Mouse (Mus musculus) megakaryocyte progenitor cell, adult 5-6 weeks (primary cell): ENCODE results near the gene Dpm3. TPM values are rescaled to one million over a fixed set of nuclear protein-coding genes. Genes with fewer than 3 reads are reported as not detected.
A peak's percentile ranks its signal among the peaks of the same experiment; 100 is the strongest.
"Not testable (repeated sequence)": the region's sequence is repeated elsewhere in the genome, so short reads cannot be mapped to it uniquely, and the experiment has no call there.

Source experiments
- ATAC-seq: replicated peaks from 2 replicates; pipeline ENCODE4 v1.8.0; 2016; ENCODE audit warnings: mild to moderate bottlenecking, moderate TSS enrichment, inconsistent platforms; ENCODE audit not compliant: poor library complexity
- total RNA-seq, 2 experiments: library from RNA; stranded (forward) in 1 of 2; stranded (reverse) in 1 of 2; fragments of 157-497, 149-512 nt in 1 of 2; fragments of 200-1000 nt in 1 of 2; gene quantifications; 2 replicates each; pipeline versions ENCODE4 v1.2.3 to v1.2.4; 2015 to 2017

The Dpm3 gene
- total RNA-seq (2015) (84.4 and 101 TPM in 2 replicates), total RNA-seq (2017) (80.4 and 135 TPM in 2 replicates)

DNA sequence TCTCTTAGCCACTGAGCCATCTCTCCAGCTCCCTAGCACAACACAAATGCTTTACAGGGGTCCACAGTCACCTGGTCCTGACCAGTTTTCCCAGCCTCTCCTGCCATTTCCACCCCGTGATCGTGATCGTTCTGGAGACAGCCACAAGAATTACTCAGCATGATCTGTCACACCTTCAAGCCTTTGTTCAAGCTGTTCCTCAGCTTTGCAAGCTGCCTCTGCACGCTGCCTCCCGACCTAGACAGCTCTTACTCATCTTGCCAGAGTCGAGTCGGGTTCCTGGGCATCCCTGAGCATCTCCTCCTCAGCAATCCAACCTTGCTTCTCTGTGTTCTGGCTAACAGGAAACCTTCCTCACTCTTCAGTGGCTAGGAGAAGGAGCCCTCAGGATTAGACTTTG is at the start of gene Dpm3:
TSS of gene Dpm3 (plus strand) at position 283 of the 400 bp plus-strand sequence.
- no peak for ATAC-seq

DNA sequence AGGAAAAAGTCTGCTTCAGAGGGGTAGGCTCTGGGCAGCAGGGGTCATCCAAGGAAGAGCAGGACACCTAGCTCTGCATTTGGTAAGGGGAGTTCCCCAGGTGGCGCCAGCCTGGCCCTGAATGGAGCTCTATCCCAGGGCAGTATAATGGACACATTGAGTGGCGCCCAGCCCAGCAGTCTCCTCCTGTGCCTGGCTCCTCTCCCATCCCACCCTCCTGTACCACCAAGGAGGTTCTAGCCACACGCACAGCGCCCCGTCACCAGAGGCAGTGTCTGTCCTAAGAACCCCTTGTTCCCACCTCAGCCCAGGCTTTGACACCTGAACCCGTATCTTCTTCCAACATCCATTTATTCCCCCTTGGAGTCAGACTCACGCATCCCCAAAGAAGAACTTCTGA is 49.4 kb upstream of the Dpm3 start:
- ATAC-seq = no peak

DNA sequence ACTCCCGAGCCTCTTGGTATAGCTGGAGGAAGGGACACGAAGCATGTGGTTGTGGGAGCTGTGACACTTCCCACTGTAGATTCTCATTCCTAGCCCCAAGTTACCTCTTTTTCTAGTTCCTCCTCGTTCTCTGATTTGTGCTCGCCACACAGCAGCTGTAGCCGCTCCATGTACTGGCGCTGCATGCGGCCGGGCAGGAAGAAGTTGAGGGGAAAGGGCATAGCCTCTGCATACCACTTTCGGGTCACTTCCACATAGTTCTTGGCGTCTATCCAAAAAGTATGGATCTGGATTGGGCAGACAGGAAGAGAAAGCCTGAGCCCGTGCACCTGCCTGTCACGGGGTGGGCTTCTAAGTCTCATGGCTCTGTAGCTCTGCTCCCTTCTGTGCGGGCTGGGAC is 49.0 kb upstream of the Dpm3 start:
- ATAC-seq = no peak

DNA sequence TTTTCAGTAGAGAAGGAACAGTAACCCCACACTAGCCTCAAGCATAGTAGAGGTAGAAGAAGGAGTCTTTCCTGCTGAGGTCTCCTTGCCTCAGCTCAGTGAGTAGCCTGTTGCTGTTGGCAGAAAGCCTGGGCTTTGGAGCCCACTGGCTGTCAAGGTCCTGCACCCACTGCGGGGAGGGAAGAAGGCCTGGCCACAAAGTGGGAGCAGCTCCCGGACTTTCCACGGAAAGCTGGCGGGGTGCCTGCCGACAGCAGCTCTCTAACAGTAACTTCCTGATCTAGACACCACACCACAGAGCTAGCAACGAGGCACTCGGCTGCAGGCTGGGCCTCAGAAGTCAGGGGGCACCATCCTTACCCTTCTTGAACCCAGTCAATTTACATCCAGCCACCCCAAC is 48.4 kb upstream of the Dpm3 start:
- ATAC-seq = no peak

DNA sequence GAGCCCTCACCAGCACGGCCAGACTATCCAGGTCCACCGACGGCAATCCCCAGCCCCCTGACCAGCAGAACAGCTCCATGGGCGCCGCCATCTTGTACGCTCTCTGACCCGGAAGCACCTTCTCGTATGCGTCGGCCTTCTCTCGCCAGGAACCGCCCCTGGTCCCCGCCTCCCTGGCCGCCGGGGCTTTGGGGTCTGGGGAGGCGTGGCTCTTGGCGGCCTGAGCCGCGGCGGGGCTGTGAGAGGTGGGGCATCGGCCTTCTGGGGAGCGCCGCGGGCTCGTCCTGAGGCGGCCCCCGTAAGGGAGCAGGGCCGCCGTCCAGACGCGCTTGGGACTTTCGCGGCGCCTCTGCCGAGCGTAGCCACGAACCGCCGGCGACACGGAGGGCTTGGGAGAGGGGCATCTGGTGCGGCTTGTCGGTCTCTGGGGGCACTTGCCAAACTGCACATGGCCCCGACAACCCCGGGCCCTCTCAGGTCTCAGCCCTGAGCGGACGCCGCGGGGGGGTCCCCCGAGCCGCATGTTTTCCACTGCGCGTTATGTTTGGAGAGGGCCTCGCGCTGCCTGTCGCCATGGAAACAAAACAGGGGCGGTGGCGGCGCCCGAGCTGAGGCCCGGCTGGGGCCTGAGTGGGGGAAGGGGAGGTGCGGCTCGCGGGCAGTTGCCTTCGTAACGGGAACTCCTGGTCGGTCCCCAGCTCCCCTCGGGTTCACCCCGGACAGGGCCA is 45.2 kb upstream of the Dpm3 start:
- ATAC-seq = peak; percentile 84

DNA sequence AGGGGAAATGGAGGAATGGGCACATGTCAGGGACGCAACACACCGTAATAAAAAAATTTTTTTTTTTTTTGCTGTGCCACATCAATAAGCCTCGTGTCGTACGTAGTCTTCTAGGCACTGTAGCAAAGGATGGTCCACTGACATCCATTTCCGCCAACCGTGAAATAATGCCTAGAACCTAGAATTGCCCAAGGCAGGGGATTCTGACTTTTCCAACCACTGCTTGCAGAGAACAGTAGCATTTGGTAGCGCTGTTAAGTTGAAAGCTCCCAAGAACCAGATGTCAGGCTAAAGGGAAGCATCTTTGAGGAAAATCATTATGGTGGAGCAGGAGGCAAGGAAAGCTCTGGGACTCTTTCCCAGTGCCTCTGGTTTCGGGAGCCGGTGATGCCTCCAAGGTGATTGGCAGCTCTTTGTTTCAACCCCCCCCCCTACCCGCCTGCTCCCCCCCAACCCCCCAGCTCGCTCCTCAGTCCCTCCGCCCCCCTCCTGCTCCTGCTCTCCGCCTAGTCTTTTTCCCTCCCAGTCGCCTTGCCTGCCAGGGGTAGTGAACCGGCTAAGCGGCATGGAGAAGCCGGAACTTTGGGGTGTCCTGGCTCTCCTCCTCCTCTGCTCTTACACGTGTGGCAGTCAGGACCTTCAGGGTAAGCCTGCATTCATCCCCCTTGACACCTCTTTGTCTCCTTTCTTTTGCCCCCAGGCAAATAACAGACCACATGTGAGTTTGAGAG is 44.3 kb upstream of the Dpm3 start, which contains the start of gene Thbs3:
TSS of gene Thbs3 (plus strand) at position 500 of the 731 bp plus-strand sequence.
- no peak for ATAC-seq

DNA sequence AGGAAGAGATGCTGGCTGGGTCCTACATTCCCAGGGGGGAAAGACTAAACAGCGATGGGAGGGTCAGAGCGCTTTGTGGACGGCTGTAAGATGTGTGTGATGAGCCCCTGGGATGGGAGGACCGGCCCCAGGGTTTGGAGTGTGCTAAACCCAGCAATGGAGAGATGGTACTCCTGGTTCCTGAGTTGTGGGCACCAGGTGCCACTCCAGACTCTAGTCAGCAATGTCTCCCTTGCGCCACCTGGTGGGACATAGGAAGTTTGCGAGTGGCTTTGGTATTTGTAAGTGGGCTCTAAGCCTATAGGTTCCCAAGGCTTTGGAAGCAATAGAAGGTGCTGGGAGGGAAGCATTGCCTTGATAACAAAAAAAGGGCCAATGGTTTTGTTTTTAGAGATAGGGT is 43.3 kb upstream of the Dpm3 start:
- peak; percentile 78 for ATAC-seq

DNA sequence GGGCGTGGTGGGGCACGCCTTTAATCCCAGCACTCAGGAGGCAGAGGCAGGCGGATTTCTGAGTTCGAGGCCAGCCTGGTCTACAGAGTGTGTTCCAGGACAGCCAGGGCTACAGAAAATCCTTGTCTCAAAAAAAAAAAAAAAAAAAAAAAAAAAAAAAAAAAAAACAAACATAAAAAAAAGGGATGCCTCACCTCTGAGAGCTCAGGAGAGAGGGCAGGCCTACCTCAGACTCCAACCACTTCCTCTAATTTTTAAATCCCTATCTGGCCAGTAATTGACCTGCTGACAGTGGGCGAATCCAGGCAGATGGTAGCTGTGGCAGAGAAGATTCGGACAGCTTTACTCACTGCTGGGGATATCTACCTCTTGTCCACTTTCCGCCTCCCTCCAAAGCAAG is 42.8 kb upstream of the Dpm3 start:
- ATAC-seq = not testable (repeated sequence)

DNA sequence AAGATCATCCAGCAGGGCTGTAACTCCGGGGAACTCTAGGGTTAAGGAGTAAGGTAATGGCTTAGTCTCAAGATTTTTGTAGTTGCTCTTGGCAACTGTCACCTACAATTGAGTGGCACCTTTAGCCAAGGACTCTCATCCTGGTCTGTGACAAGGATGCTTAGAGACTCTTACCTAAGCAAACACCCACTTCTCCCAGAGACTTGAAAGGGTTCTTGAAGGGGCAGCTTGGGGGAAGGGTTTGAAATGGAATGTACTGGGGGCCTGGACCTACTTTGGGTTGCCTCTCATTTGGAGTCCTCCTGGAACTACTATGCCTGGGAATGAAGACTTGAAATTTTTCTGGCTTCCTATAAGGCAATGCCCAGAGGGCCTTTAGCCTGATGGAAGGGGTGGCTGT is 40.9 kb upstream of the Dpm3 start:
- no peak for ATAC-seq

DNA sequence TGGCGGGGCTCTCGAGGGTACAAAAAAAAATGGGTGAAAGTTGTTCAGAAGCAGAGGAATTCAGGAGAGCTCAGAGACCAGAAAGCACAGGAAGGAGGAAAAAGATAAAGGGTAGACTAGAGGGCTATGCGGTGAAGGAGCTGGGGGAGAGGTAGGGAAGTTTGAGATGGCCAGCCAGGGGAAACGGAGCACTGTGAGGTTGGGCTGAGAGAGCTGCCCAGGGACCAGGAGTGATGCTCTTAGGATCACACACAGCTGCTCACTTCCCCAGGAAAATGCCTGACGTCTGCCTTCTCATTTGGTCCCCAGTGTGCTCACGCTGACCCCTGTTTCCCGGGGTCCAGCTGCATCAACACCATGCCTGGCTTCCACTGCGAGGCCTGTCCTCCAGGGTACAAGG is 39.6 kb upstream of the Dpm3 start:
- no peak for ATAC-seq

DNA sequence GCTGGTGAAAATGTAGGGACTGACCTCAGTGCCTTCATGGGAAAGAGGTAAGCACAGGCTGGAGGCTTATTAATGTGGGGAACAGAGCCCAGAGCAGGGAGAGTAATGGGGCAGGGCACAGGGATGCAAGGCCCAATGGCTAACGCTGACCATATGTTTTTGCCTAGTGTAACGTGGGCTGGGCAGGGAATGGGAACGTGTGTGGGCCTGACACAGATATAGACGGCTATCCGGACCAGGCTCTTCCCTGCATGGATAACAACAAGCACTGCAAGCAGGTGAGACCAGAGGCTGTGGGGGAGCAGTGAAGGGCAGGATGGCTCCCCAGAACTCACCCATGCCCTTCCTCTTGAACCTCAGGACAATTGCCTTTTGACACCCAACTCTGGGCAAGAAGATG is 38.0 kb upstream of the Dpm3 start:
- ATAC-seq = no peak

DNA sequence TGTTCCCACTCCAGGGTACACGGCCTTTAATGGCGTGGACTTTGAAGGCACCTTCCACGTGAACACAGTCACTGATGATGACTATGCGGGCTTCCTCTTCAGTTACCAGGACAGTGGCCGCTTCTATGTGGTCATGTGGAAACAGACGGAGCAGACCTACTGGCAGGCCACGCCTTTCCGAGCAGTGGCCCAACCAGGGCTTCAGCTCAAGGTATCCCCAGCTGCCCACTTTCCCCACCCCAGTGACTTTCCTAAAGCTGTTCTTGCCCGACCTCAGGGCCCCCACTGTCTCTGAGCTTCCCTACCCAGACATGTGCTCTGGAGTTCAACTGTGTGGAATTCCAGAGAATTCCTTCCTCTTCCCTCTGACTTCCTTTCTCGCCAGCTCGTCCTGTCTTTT is 34.4 kb upstream of the Dpm3 start:
- ATAC-seq = no peak

DNA sequence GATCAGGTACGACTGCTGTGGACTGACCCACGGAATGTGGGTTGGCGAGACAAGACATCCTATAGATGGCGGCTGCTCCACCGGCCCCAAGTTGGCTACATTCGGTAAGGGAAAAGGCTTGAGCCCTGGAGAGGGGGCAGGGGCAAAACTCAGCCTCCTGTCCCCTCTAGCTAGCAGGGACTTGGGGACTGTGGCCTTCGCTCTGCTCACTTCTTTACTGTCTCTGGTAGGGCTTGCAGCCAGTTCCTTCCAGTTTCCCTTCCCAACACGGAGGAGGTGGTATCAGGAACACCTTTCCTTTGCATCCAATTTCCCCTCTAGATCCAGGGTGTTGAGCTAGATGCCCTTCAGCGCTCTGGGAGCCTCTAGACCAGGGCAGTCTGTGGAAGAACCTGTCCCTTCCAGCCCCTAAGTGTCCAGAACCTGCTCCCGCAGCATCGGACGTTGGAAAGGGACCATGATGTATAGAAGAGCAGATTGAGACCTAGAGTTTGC is 33.8 kb upstream of the Dpm3 start:
- no peak for ATAC-seq

DNA sequence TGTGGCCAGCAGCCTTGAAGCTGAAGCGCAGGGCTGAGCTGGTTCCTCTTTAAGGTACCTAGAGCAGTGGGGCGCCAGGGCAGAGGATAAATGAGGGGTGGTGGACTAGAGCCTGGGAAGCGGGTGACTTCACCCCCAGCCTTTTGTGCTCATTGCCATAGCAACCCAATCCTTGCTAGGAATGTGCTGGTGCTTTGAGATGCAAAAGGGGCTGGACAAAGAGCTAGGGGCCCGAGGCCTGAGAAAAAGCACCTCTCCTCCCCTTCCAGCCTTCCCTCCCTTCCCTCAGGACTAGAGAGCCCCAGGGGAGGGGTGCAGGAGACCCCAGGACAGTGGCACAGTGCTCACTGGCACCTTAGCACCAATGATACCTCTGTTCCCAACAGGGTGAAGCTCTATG is 33.2 kb upstream of the Dpm3 start:
- ATAC-seq = no peak

DNA sequence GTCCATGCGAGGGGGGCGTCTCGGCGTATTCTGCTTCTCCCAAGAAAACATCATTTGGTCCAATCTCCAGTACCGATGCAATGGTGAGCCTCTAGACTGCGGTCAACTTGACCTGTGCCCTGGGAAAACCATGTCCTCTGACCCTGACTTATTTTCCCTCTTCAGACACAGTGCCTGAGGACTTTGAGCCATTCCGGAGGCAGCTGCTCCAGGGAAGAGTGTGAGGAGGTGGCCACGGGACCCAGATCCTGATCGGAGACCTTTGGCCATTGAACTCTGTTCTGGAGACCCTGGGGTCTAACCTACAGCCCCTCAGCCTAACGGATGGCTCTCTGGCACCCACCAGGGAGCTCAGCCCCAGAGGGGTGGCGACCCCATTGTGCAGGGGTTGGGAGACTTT is 32.8 kb upstream of the Dpm3 start:
- ATAC-seq = no peak

DNA sequence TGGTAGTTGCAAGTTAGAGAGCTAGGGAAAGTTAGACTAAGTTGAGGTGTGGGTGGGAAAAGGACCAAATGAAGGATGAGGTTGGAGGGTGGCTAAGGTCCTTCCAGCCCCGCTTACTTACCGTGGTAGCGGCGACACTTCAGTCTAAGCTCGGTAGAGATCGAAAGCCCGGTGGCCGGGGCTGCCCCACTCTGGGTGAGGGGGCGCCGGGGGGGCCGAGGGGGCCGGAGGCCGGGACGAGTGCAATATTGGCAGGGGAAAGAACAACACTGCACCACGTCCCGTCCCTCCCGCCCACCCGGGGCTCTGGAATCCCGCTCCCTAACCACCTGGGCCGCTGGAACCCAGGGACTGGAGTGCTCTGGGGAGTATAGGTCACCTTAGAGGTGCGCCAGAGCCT is 32.3 kb upstream of the Dpm3 start, which contains the start of gene Mtx1:
TSS of gene Mtx1 (minus strand) at position 189 of the 400 bp plus-strand sequence.
- no peak for ATAC-seq

DNA sequence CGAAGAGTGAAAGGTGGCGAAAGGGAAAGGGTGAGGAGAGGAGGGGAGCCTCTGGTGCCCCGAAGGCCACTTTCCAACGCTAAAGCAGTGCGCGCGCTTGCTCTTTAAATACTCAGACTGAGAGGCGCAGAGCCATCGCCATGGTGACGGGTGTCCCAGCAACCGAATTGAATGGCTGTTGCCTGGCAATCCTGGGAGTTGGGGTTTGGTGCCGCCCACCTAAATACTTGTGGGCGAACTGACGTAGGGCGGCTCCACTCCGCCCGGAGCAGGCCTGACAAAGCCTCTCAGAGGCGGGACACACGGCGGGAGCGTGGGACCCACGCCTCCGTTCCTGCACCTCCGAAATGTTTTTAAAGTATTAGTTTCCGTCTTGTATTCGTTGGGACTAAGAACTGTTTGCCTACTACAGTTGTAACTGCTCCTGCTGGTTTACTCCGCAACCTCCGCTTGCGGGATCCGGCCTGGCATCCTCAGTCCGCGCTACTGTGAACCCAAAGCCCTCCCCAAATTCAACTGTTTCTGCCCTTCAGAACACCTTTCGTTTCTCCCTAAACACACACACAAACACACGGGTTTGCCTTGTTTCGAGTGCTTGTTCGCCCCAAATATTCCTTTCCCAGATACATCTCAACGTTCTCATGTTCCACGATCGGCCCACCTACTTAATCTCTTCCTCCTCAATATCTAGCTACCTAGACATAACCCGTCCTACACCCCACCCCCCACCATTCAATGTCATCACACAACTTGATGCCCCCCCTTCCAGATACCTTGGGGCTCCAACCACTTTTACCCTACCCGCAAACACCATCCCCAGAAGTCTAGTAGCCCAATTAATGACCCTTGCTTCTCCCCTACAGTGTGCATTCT is 31.6 kb upstream of the Dpm3 start:
- ATAC-seq = peak; percentile 68

DNA sequence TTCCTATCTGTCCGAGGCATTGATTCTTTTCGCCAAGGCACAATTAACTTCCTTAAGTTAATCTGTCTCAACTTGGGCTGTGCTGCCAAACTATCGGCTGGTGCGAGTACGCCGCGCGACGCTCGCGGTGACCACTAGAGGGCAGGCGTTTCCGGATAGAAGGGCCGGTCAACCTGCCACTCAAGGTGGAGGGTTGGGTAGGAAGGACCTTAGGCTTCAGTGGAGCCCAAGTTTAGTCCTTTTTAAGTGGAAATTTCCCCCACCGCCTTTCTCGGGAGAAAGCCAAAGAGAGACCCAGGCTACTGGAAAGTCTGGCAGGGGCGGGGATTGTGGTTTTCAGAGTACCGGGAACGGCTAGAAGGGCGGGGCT is 31.0 kb upstream of the Dpm3 start:
- peak; percentile 85 for ATAC-seq

DNA sequence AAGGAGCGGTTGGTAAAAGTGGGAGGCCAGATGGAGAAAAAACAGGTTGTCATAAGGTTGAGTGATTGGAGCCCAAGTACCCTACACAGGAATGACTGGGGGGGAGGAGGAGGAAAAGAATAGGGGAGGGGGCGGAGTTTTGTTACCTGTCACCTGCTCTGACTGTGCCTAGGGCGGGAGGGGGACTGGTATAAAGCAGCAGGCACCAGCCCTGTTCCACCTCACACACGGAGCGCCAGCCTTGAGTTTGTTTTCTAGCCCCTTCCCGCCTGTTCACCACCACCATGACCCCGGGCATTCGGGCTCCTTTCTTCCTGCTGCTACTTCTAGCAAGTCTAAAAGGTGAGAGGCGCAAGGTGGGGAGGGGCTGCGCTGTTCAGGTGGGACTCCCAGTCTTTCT is 30.3 kb upstream of the Dpm3 start, which contains the start of gene Muc1:
TSS of gene Muc1 (plus strand) at position 222 of the 400 bp plus-strand sequence.
- no peak for ATAC-seq

DNA sequence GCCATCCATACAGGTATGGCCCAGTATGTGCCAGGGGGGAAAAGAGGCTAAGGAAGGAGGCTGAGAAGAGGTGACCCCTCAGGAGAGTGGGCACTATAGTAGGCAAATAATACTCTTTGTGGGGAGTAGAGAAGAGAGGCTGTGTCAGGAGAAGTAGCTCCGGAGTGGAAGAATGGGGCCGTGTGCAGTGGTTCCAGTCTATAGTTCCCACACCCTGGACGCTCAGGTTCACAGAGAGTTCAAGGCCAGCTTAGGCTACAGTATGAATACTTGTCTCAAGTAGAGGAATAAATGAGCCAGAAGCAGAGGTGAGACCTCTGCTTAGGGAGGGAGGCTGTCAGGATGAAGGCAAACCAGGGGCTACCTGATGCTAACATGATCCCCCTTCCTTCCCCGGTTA is 29.9 kb upstream of the Dpm3 start:
- ATAC-seq = no peak

DNA sequence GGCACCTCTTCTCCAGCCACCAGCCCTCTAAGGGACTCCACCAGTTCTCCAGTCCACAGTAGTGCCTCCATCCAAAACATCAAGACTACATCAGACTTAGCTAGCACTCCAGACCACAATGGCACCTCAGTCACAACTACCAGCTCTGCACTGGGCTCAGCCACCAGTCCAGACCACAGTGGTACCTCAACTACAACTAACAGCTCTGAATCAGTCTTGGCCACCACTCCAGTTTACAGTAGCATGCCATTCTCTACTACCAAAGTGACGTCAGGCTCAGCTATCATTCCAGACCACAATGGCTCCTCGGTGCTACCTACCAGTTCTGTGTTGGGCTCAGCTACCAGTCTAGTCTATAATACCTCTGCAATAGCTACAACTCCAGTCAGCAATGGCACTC is 28.6 kb upstream of the Dpm3 start:
- ATAC-seq = no peak
